Mouse (Mus musculus) E14TG2a.4 (cell line): ENCODE measurements around the gene Arhgap22.

Experiments
- H3K27me3 ChIP-seq: 2 replicates; pipeline ENCODE4 v1.6.1; 2014; ENCODE audit warnings: low read length, control low read depth; ENCODE audit not compliant: insufficient read depth
- H3K36me3 ChIP-seq: 2 replicates; pipeline ENCODE4 v1.6.1; 2014; ENCODE audit warnings: low read length, control low read depth; ENCODE audit not compliant: insufficient read depth
- H3K4me1 ChIP-seq: replicated peaks from 2 replicates; pipeline ENCODE4 v1.6.1; 2014; ENCODE audit warnings: low read depth, low read length, control low read depth
- H3K4me3 ChIP-seq: replicated peaks from 2 replicates; pipeline ENCODE4 v1.5.1; 2014; ENCODE audit warnings: mild to moderate bottlenecking, low read length
- H3K9me3 ChIP-seq: 2 replicates; pipeline ENCODE4 v1.6.1; 2014; ENCODE audit warnings: low read length, control low read depth
- CTCF ChIP-seq: conservative IDR thresholded peaks from 2 replicates; pipeline ENCODE4 v1.5.1; 2014; ENCODE audit warnings: low read length
- NANOG ChIP-seq: IDR thresholded peaks from 2 replicates; pipeline ENCODE4 v1.6.1; 2014; ENCODE audit warnings: borderline replicate concordance, low read length, mixed read lengths
- POU5F1 ChIP-seq: IDR thresholded peaks from 2 replicates; pipeline ENCODE4 v1.6.1; 2014; ENCODE audit warnings: low read length, borderline replicate concordance

Gene Arhgap22

DNA sequence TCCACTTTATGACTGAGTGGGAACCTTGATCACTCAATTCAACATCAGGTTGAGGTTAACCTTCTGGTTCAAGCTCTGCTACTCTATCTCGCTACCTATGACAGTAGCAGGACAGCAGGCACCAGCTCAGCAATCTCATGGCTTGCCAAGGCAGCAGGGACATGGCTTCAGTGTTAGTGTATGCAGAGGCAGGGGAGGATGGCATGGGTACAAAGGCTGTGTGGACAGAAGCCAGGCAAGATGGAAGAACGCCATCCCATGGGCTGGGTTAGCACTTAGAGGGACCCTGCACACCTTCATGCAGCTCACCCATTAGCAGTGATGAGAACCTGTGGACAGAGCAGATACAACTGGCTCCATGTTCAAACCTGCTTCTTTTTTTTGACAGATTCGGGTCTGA lies 163.4 kb downstream of the Arhgap22 start:
- no peak for TF ChIP-seq NANOG
- TF ChIP-seq CTCF, result no peak
- no peak for TF ChIP-seq POU5F1
- no peaks in the 10 kb centered on the region for H3K9me3 ChIP-seq

DNA sequence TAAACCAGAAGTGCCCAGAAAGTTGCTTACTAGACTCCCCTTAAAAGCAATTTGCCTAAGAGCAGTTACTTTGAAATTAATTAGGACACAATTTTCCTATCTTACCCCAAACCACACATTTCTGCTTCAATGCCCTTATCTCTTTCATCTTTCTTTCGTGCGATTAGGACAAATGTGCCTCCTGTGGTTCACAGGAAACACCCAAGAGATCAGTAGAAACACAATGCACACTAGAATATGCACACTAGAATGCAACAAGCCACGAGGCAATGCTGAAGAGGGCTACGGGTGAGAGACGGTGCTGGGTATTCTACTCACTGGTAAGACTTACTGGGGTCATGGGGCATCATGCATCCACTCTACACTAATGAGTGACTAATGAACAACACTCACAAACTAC lies 164.9 kb downstream of the Arhgap22 start:
- Histone ChIP-seq H3K27me3 (no peaks in the 10 kb centered on the region), H3K4me1 (no peaks in the 10 kb centered on the region), H3K36me3 (peaks cover 18% of the 10 kb centered on the region), H3K4me3 (no peak overlapping the region), H3K9me3 (no peaks in the 10 kb centered on the region)
- no peak for TF ChIP-seq NANOG
- TF ChIP-seq POU5F1, result no peak
- no peak for TF ChIP-seq CTCF

More for the DNA sequence above, 163.4 kb downstream of the Arhgap22 start:
- H3K27me3 ChIP-seq, result no peaks in the 10 kb centered on the region
- no peaks in the 10 kb centered on the region for H3K4me1 ChIP-seq
- H3K4me3 ChIP-seq, result no peak overlapping the region
- H3K36me3 ChIP-seq, result peaks cover 13% of the 10 kb centered on the region; the same call in 1 of the 2 replicates

DNA sequence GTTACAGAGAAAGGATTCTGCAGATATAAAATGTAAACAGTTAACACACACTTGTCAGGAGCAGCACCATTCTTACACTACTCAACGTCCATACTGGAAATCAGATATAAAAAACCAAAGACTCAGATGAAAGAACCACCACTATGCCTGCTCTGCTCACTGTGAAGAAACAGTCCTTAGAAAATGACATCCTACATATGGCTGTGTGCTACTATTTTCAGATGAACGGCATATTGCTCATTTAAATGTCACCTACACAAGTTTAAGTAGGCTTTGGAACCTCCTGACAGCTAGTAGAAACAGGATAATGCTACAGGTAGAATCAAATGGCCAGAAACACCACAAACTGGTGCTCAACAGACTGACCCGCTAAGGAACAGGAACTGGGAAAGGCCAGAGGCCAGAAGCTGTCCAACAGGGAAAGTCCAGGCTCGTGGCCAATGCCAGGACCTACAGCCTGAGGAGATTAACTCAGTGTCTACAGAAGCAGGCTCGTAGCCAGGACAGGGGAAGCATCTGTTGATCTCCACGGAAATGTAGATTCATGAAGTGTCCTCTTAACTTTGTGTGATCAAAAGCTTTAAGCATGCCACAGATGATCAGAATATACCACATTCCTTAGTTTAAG lies 167.1 kb downstream of the Arhgap22 start:
- peaks cover 24% of the 10 kb centered on the region for H3K36me3 ChIP-seq
- no peak for TF ChIP-seq NANOG
- no peak for TF ChIP-seq POU5F1
- TF ChIP-seq CTCF, result no peak
- H3K9me3 ChIP-seq, result no peaks in the 10 kb centered on the region
- no peak overlapping the region for H3K4me3 ChIP-seq
- no peaks in the 10 kb centered on the region for H3K4me1 ChIP-seq
- no peaks in the 10 kb centered on the region for H3K27me3 ChIP-seq

DNA sequence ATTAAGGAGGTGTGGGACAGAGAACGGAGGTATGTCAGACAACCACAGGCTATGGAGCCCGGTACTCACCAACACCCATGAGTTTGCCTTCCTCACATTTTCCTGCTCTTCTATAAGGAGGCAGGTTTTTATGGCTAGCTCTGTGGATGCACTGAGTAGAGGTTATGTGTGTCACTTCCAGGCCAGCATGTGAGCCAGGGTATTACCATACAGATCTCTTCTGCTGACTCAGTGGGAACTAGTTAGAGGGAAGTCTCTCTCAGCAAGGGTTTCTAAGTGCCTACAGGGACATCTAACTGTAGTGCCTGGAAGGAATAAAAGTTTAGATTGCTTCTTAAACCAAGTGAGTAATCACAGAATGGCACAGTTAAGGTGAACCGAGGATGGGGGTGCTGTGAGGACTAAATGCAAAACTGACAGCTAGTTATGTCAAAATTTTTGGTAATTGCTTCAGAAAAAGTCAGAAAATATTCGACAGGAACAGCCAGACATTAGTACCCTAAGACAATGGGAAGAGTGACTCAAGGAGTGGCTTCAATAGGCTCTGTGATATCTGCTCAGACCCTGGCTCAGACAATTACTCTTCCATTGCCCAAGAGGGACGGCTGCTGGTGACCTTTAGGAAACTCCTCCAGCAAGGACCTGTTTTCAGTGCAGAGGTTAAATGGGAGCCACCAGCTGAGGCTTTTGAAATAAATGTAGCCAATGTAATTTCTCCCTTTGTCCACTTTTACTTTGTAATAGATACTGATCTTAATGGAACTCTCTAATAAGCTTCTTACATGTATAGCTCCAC lies 184.4 kb downstream of the Arhgap22 start:
- no peaks in the 10 kb centered on the region for H3K9me3 ChIP-seq
- no peak overlapping the region for H3K4me3 ChIP-seq
- H3K27me3 ChIP-seq, result no peaks in the 10 kb centered on the region
- no peak for TF ChIP-seq CTCF
- no peaks in the 10 kb centered on the region for H3K4me1 ChIP-seq
- peaks cover 5% of the 10 kb centered on the region; the same call in 1 of the 2 replicates for H3K36me3 ChIP-seq

- no peaks in the 10 kb centered on the region for H3K4me1 ChIP-seq
- TF ChIP-seq CTCF (no peak), NANOG (no peak), POU5F1 (no peak)
- no peaks in the 10 kb centered on the region for H3K27me3 ChIP-seq
- no peak overlapping the region for H3K4me3 ChIP-seq
- no peaks in the 10 kb centered on the region for H3K9me3 ChIP-seq
- H3K36me3 ChIP-seq, result peaks cover 5% of the 10 kb centered on the region; the same call in 1 of the 2 replicates
These were observed 186.2 kb downstream of the Arhgap22 start for GRCm38 (mm10) chr14:33400019-33400418.

DNA sequence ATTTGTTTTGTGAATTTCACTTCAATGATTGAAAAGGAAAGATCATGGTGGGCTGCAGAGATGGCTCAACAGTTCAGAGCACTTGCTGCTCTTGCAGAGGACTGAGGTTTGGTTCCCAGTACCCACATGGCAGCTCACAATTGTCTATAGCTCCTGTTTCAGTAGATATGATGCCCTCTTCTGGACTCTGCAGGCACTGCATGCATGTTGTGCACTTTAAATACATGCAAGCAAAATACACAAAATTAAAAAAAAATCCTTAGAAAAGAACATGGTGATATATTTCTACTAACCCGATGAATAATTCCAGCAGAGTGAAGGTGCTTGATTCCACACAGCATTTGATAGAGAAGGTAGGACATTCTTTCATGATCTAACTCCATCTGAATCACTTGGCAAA lies 188.5 kb downstream of the Arhgap22 start:
- TF ChIP-seq CTCF (peak; percentile 59), NANOG (no peak)
- H3K27me3 ChIP-seq, result no peaks in the 10 kb centered on the region
- H3K36me3 ChIP-seq, result peaks cover 12% of the 10 kb centered on the region; the same call in 1 of the 2 replicates

GRCm38 (mm10) chr14:33415746-33416145 lies 201.9 kb downstream of the Arhgap22 start:
- Histone ChIP-seq H3K9me3 (no peaks in the 10 kb centered on the region), H3K36me3 (no peaks in the 10 kb centered on the region), H3K4me1 (peaks cover 3% of the 10 kb centered on the region; the same call in 1 of the 2 replicates), H3K4me3 (no peak overlapping the region), H3K27me3 (no peaks in the 10 kb centered on the region)
- TF ChIP-seq POU5F1 (no peak), CTCF (no peak), NANOG (no peak)

More for the DNA sequence above, 188.5 kb downstream of the Arhgap22 start:
- H3K4me3 ChIP-seq, result no peak overlapping the region
- no peaks in the 10 kb centered on the region for H3K9me3 ChIP-seq
- no peaks in the 10 kb centered on the region for H3K4me1 ChIP-seq

GRCm38 (mm10) chr14:33418311-33418909 lies 204.6 kb downstream of the Arhgap22 start:
- no peak for TF ChIP-seq POU5F1
- TF ChIP-seq CTCF, result no peak
- no peak for TF ChIP-seq NANOG
- H3K9me3 ChIP-seq, result no peaks in the 10 kb centered on the region

More at GRCm38 (mm10) chr14:33418311-33418909, 204.6 kb downstream of the Arhgap22 start:
- Histone ChIP-seq H3K27me3 (no peaks in the 10 kb centered on the region), H3K4me1 (peaks cover 3% of the 10 kb centered on the region; the same call in 1 of the 2 replicates), H3K36me3 (no peaks in the 10 kb centered on the region), H3K4me3 (no peak overlapping the region)
